Mouse (Mus musculus) heart, embryonic 15.5 days (tissue): ENCODE data around the gene Ddo. TPM values are rescaled to one million over a fixed set of nuclear protein-coding genes. Genes with fewer than 3 reads are reported as not detected.
A peak's percentile ranks its signal among the peaks of the same experiment; 100 is the strongest.

Experiments used
- ATAC-seq: fragments of 200-750 bp; cut with Nextera tagmentation; replicated peaks from 2 replicates; pipeline ENCODE4 v1.8.0; 2017; ENCODE audit warnings: low read depth, moderate TSS enrichment; ENCODE audit not compliant: insufficient number of reproducible peaks, insufficient read depth, low FRiP score
- H3K27ac ChIP-seq: fragments of 300-500 bp; sonication (generic); 2 replicates; pipeline ENCODE4 v1.5.1; 2015; ENCODE audit warnings: mild to moderate bottlenecking, inconsistent platforms
- H3K27me3 ChIP-seq: fragments of 300-500 bp; sonication (generic); 2 replicates; pipeline ENCODE4 v1.6.1; 2015; ENCODE audit warnings: inconsistent platforms
- H3K36me3 ChIP-seq: fragments of 300-500 bp; sonication (generic); 2 replicates; pipeline ENCODE4 v1.6.1; 2015; ENCODE audit warnings: mild to moderate bottlenecking, inconsistent platforms
- H3K4me1 ChIP-seq: fragments of 300-500 bp; sonication (generic); replicated peaks from 2 replicates; pipeline ENCODE4 v1.6.1; 2015; ENCODE audit warnings: inconsistent platforms
- H3K4me2 ChIP-seq: fragments of 300-500 bp; sonication (generic); 2 replicates; pipeline ENCODE4 v1.6.1; 2015; ENCODE audit warnings: inconsistent platforms, mild to moderate bottlenecking, moderate library complexity
- H3K4me3 ChIP-seq: fragments of 300-500 bp; sonication (generic); 2 replicates; pipeline ENCODE4 v1.5.1; 2015; ENCODE audit warnings: mild to moderate bottlenecking, inconsistent platforms
- H3K9ac ChIP-seq: fragments of 300-500 bp; sonication (generic); 2 replicates; pipeline ENCODE4 v1.6.1; 2015; ENCODE audit warnings: mild to moderate bottlenecking, inconsistent platforms
- H3K9me3 ChIP-seq: fragments of 300-500 bp; sonication (generic); replicated peaks from 2 replicates; pipeline ENCODE4 v1.6.1; 2016; ENCODE audit warnings: inconsistent platforms
- WGBS: fragments of 180-500 bp; shearing (Covaris S2); methylation state at CpG from one replicate; pipeline ENCODE4 v1.1.7; 2015; ENCODE audit warnings: mixed read lengths; 5-methylcytosine and 5-hydroxymethylcytosine counted together
- polyA plus RNA-seq: library from polyadenylated mRNA; unstranded; fragments of >200 nt; fragmentation: Nextera tagmentation; extraction: Ambion mirVana; gene quantifications from 2 replicates; pipeline ENCODE4 v1.2.1, GENCODE M21; 2015

Gene Ddo
- polyA plus RNA-seq, 1 experiment from 2014 or later: 22.5 TPM

- ATAC-seq: no peak
- no peaks in the 10 kb centered on the region for H3K9me3 ChIP-seq
- 74% methylated on average over 3 of the region's 3 CpGs for WGBS
Measured at GRCm38 (mm10) chr10:40665270-40665669, 35.5 kb downstream of the Ddo start.

GRCm38 (mm10) chr10:40666943-40667342 is 37.1 kb downstream of the Ddo start:
- WGBS: 79% methylated on average over 1 of the region's 1 CpGs
- H3K4me2 ChIP-seq: no peak overlapping the region
- H3K9ac ChIP-seq: no peak overlapping the region
- no peak overlapping the region for H3K4me3 ChIP-seq
- H3K27me3 ChIP-seq: no peaks in the 10 kb centered on the region
- no peaks in the 10 kb centered on the region for H3K4me1 ChIP-seq
- H3K27ac ChIP-seq: no peak overlapping the region
- H3K36me3 ChIP-seq: no peaks in the 10 kb centered on the region
- no peaks in the 10 kb centered on the region for H3K9me3 ChIP-seq
- ATAC-seq: no peak

More at GRCm38 (mm10) chr10:40665270-40665669, 35.5 kb downstream of the Ddo start:
- no peak overlapping the region for H3K27ac ChIP-seq
- no peak overlapping the region for H3K4me2 ChIP-seq
- no peak overlapping the region for H3K4me3 ChIP-seq
- no peaks in the 10 kb centered on the region for H3K27me3 ChIP-seq
- no peaks in the 10 kb centered on the region for H3K36me3 ChIP-seq
- no peaks in the 10 kb centered on the region for H3K4me1 ChIP-seq
- no peak overlapping the region for H3K9ac ChIP-seq

GRCm38 (mm10) chr10:40668640-40669039 is 38.8 kb downstream of the Ddo start:
- no peak overlapping the region for H3K27ac ChIP-seq
- no peaks in the 10 kb centered on the region for H3K36me3 ChIP-seq
- no peaks in the 10 kb centered on the region for H3K9me3 ChIP-seq
- no peak overlapping the region for H3K9ac ChIP-seq
- H3K4me2 ChIP-seq: no peak overlapping the region
- H3K27me3 ChIP-seq: no peaks in the 10 kb centered on the region
- ATAC-seq: no peak
- H3K4me3 ChIP-seq: no peak overlapping the region
- no peaks in the 10 kb centered on the region for H3K4me1 ChIP-seq

GRCm38 (mm10) chr10:40672587-40673296 is 42.9 kb downstream of the Ddo start:
- H3K27me3 ChIP-seq: no peaks in the 10 kb centered on the region
- no peak for ATAC-seq
- no peaks in the 10 kb centered on the region for H3K36me3 ChIP-seq
- H3K4me3 ChIP-seq: no peak overlapping the region
- H3K9ac ChIP-seq: no peak overlapping the region
- peaks cover 7% of the 10 kb centered on the region for H3K4me1 ChIP-seq
- WGBS: 59% methylated on average over 8 of the region's 8 CpGs
- H3K4me2 ChIP-seq: no peak overlapping the region
- no peak overlapping the region for H3K27ac ChIP-seq
- H3K9me3 ChIP-seq: no peaks in the 10 kb centered on the region

GRCm38 (mm10) chr10:40673297-40673665 is 43.5 kb downstream of the Ddo start:
- ATAC-seq: no peak
- Histone ChIP-seq H3K36me3 (no peaks in the 10 kb centered on the region), H3K27me3 (no peaks in the 10 kb centered on the region), H3K9ac (no peak overlapping the region), H3K4me3 (no peak overlapping the region), H3K9me3 (no peaks in the 10 kb centered on the region), H3K27ac (no peak overlapping the region), H3K4me2 (no peak overlapping the region), H3K4me1 (peaks cover 7% of the 10 kb centered on the region)
- WGBS: 68% methylated on average over 7 of the region's 7 CpGs

- Histone ChIP-seq H3K4me1 (peaks cover 7% of the 10 kb centered on the region), H3K9ac (no peak overlapping the region), H3K4me3 (peak overlapping the region; percentile 23), H3K36me3 (no peaks in the 10 kb centered on the region), H3K27me3 (no peaks in the 10 kb centered on the region), H3K9me3 (no peaks in the 10 kb centered on the region), H3K4me2 (peak overlapping the region; percentile 57), H3K27ac (no peak overlapping the region)
- no peak for ATAC-seq
- 9% methylated on average over 13 of the region's 13 CpGs for WGBS
Measured at GRCm38 (mm10) chr10:40674151-40674550, 44.3 kb downstream of the Ddo start.

- Histone ChIP-seq H3K9ac (no peak overlapping the region), H3K4me2 (no peak overlapping the region), H3K36me3 (no peaks in the 10 kb centered on the region), H3K27ac (no peak overlapping the region), H3K9me3 (no peaks in the 10 kb centered on the region), H3K4me1 (peaks cover 7% of the 10 kb centered on the region), H3K27me3 (no peaks in the 10 kb centered on the region), H3K4me3 (no peak overlapping the region)
- WGBS: 68% methylated on average over 7 of the region's 7 CpGs
- no peak for ATAC-seq
Measured at GRCm38 (mm10) chr10:40675921-40676320, 46.1 kb downstream of the Ddo start.

- no peak overlapping the region for H3K4me2 ChIP-seq
- no peaks in the 10 kb centered on the region for H3K36me3 ChIP-seq
- ATAC-seq: no peak
- no peaks in the 10 kb centered on the region for H3K9me3 ChIP-seq
- H3K27ac ChIP-seq: no peak overlapping the region
- H3K4me1 ChIP-seq: peaks cover 7% of the 10 kb centered on the region
- H3K4me3 ChIP-seq: no peak overlapping the region
- H3K27me3 ChIP-seq: no peaks in the 10 kb centered on the region
- no peak overlapping the region for H3K9ac ChIP-seq
- WGBS: 68% methylated on average over 3 of the region's 3 CpGs
Measured at GRCm38 (mm10) chr10:40678477-40678876, 48.7 kb downstream of the Ddo start.

GRCm38 (mm10) chr10:40682470-40682869 is 52.7 kb downstream of the Ddo start:
- peak overlapping the region; percentile 75 for H3K4me3 ChIP-seq
- peak overlapping the region; percentile 99 for H3K4me2 ChIP-seq
- WGBS: 23% methylated on average over 8 of the region's 8 CpGs
- H3K4me1 ChIP-seq: peaks cover 6% of the 10 kb centered on the region
- no peak overlapping the region for H3K27ac ChIP-seq
- H3K36me3 ChIP-seq: no peaks in the 10 kb centered on the region
- no peaks in the 10 kb centered on the region for H3K27me3 ChIP-seq
- no peaks in the 10 kb centered on the region for H3K9me3 ChIP-seq
- H3K9ac ChIP-seq: 0 out of 2 replicates have a peak overlapping the region, but pooled peaks have one; percentile 90
- ATAC-seq: no peak

GRCm38 (mm10) chr10:40683092-40683867 is 53.5 kb downstream of the Ddo start, which contains the start of gene Mettl24:
Mettl24 (plus strand) TSS chr10:40683282.
- Histone ChIP-seq H3K4me3 (peak within 1 kb of the TSS; percentile 75), H3K27me3 (no peaks in the 10 kb centered on the region), H3K36me3 (no peaks in the 10 kb centered on the region), H3K4me2 (peak within 1 kb of the TSS; percentile 99), H3K27ac (peak within 1 kb of the TSS; percentile 86), H3K4me1 (peaks cover 6% of the 10 kb centered on the region), H3K9me3 (no peaks in the 10 kb centered on the region), H3K9ac (peak within 1 kb of the TSS; percentile 90)
- peak; percentile 90 for ATAC-seq
- under 1% methylated on average over 50 of the region's 50 CpGs for WGBS

GRCm38 (mm10) chr10:40683868-40684253 is 54.0 kb downstream of the Ddo start:
- H3K4me2 ChIP-seq: peak overlapping the region; percentile 99
- H3K9ac ChIP-seq: 0 out of 2 replicates have a peak overlapping the region, but pooled peaks have one; percentile 90
- H3K36me3 ChIP-seq: no peaks in the 10 kb centered on the region
- peak overlapping the region; percentile 86 for H3K27ac ChIP-seq
- H3K9me3 ChIP-seq: no peaks in the 10 kb centered on the region
- H3K4me3 ChIP-seq: peak overlapping the region; percentile 75
- peak; percentile 4; the same call in 1 of the 2 replicates for ATAC-seq
- WGBS: 53% methylated on average over 9 of the region's 9 CpGs
- no peaks in the 10 kb centered on the region for H3K27me3 ChIP-seq
- peaks cover 6% of the 10 kb centered on the region for H3K4me1 ChIP-seq
